Mouse (Mus musculus) gastrocnemius, postnatal 10 days (tissue): Measurements from ENCODE around the gene Tcf7l1. TPM values are rescaled to one million over a fixed set of nuclear protein-coding genes. Genes with fewer than 3 reads are reported as not detected.

Source experiments
- DNase-seq: peaks from one replicate; pipeline ENCODE4 v3.0.0; 2021; ENCODE audit warnings: mixed read lengths
- total RNA-seq, 2 experiments: library from RNA; stranded (reverse); gene quantifications; 2 replicates each; pipeline ENCODE4 v1.2.3; 2021

Gene Tcf7l1
- total RNA-seq, 2 experiments from 2014 or later, result 13.7 to 16.4 TPM

DNA sequence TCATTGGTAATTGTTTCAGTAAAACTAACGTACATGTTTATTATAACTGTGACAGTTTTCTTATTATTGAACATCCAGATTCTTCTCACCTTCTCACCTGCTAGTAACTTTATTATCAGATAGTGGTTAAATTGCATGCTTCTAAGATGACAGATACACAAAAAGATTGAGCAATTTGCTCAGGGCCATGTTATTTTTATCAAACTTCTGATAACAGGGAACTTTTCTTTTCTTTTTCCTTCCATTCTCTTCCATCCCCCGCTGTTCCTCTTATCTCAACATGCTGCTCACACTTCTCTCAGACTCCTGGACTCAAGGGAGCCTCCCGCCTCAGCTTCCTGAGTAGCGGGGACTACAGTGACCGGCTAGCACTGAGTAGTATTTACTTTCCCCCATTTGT, 168.1 kb downstream of the Tcf7l1 start:
- no peak for DNase-seq

GRCm38 (mm10) chr6:72619734-72620532, 169.1 kb downstream of the Tcf7l1 start:
- no peak for DNase-seq

GRCm38 (mm10) chr6:72616643-72617288, 172.3 kb downstream of the Tcf7l1 start, which contains the start of gene Tgoln1:
Gene Tgoln1, minus strand, starts transcription at chr6:72617000.
- DNase-seq, result peak; percentile 93

DNA sequence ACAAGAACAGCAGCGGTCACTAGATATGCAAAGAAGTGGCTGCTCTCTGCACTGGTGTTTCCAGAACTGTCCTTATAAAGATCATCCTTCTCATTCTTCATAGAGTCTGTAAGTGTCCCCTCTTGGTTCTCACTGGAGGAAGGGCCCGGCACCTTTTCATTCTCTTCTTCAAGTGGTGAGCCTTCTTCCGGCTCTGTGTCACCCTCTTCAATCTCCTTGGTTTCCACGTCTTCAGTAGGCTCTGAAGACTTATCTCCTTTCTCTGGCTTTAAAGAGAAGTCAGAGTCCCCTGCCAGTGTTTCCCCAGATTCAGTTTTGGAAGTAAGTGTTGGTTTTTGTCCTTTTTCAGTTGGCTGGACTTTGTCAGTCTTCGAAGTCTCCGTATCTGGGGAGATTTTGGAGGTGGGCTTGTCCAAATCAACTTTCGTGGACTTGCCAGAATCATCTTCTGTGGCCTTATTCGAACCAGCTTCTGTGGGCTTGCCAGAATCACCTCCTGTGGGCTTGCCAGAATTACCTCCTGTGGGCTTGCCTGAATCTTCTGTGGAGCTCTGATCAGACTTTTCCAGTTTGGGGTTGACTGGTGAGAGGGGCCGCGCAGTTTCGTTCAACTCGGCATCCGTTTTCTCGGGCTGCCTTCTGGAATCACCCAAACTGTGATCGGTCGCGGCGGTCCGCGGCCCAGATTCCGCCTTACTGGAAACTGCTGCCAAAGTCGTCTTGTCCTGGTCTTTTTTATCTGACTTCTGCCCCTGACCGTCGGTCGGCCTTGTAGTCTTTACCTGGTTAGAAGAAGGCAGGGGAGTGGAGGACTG, 173.3 kb downstream of the Tcf7l1 start:
- DNase-seq, result no peak

DNA sequence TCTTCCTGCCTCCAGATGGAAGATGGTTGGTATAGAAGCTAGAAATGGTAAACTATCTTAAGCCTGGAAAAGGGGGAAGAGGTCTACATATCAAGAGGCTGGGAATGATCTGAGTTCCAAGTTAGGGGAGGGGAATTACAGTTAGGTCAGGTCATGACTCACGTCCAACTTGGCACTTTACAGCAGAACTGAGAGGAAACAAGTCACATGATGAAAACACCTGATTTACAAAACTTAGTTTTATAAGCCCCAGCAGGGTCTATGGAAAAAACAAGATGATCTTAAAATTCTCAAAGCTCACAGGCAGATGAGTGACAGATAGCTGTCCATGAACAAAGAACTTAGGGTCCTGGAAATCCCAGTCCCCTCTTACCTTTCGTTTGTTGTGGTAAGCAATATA, 173.9 kb downstream of the Tcf7l1 start:
- DNase-seq, result no peak

DNA sequence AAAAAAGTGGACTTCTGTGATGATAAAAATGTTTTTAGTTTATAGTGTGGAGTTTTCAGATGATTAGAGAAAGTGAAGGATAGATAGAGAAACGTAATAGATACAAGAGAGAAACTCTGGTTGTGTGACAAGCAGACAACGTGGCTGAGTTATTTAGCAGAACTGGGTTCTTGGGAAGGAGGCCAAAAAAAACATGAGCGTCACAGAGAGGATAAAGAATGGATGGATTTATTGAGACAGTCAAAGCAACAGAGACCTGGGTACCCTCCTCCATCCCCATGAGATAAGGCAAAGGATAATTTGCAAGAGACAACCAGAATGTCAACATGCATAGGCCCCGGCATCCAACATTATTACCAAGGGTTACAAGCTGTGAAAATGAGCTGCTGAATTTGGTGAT, 178.8 kb downstream of the Tcf7l1 start:
- no peak for DNase-seq

DNA sequence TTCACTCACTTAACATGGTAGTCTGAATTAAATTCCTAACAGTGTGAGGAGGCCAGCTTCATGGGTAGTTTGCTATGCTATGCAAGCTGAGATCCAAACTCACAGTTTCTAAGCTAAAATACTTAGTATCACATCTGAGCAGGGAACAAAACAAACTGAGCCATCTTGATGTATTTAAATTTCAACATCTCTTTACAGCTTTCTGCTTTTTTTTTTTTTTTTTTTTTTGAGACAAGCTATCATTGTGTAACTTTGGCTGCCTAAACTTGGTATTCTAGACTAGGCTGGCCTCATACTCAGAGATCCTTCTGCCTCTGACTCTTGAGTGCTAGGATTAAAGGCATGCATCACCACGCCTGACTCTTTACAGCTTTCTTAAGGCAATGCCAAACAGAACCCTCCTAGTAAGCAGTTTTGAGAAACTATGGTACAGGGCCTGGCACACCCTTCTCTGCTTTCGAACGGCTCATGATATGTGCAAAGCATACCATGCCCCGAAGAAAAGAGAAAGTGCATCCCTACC, 180.3 kb downstream of the Tcf7l1 start:
- DNase-seq, result no peak

GRCm38 (mm10) chr6:72607676-72608075, 181.4 kb downstream of the Tcf7l1 start:
- no peak for DNase-seq

DNA sequence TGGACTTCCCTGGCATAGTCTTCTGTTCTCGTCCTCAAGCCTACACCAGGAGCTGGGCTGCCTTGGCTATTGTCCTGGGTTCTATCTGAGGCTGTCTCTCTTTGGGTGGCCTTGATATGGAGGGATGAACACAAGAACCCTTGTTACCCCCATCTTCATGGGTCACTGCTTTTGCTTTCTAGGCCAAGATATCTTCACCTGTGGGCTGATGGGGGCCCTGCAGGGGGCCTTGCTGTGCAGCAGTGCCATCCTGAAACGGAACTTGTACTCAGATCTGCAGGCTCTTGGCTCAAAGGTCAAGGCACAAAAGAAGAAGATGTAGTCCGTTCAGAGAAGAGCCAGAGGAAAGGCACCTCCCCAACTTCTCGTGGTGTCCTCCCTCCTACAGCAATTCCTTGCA, 182.0 kb downstream of the Tcf7l1 start:
- no peak for DNase-seq

- no peak for DNase-seq
These were observed 185.0 kb downstream of the Tcf7l1 start for GRCm38 (mm10) chr6:72604066-72604465.

DNA sequence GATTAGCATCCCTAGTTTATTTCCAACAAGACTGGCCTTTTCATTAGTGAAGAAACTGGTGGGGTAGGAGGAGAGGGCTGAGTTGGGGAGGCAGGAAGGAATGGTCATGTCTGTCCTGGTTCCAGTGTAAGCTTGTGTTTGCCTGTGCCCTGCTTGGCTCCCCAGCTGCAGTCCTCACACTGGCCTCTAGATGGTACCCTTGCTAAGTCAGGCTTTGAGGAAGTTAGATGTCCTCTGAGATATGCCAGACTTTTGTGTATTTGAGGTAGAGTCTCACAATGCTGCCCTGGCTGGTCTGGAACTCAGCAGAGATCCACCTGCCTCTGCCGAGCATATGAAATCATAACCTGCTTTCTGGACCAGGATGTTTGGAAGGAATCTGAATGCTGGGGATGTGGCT, 187.3 kb downstream of the Tcf7l1 start:
- DNase-seq, result peak; percentile 80

DNA sequence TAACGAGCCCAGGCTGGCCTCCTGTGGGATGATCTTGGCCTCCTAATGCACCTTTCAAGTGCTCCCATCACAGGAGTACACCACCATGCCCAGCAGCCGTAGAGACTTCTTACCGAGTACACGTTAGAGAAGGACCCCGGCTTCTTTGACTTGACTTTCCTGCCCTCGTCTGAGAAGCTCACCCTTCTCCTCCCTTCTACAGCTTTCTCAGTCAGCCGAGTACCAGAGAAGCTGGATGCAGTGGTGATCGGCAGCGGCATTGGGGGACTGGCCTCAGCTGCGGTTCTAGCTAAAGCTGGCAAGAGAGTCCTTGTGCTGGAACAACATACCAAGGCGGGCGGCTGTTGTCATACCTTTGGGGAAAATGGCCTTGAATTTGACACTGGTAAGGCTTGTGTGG, 188.3 kb downstream of the Tcf7l1 start:
- no peak for DNase-seq

DNA sequence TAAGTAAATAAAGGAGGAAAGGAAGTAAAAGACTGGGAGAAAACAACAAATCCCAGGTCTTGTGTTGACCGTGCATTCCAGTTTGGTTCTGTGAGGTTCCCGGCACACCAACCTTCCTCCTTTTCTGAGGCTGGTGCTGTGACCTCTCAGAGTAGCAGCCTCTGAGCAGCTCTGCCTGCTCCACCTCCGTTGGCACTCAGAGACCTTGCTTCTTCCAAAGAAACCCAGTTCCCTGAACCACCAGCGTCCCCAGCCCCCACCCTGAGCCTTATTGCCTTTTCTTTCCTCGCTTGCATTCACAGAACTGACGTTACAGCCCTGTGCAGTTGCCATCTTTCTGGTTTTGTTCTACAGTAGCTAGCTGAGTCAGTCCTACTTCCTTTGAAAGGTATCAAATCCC, 188.8 kb downstream of the Tcf7l1 start:
- DNase-seq, result no peak

- peak; percentile 40 for DNase-seq
These were observed 190.1 kb downstream of the Tcf7l1 start for GRCm38 (mm10) chr6:72598791-72599557.

DNA sequence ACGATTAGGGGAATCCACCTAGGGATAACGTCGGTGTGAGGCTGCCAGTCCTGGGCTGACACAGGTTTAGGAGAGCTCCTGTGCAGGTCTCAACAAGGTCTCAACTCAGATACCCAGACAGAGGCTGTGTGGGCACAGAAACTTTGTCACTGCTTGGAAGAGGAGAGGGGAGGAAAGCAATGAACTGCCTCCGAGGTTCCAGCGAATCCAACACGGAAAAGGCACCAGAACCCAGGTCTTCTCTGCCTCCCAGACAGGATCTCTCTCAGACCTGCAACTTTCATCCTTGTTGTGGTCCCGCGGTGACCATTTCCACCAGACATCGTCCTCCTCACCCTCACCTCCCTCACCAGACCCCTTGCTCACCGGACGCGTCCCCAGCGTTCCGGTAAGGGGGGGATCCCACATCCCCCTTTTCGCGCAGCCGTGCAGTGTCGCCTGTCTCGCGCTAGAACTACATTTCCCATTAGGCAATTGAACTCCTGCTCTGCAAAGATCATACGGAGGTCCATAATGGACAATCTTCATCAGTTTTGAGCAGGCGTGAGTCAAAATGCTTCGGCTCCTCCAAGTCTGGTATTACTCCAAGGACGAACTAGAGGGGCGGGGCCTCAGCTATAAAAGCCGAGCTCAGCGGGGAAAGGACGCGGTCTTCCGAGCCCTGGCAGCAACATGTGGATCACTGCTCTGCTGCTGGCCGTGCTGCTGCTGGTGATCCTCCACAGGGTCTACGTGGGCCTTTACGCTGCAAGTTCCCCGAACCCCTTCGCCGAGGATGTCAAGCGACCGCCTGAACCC, 190.9 kb downstream of the Tcf7l1 start, which contains the start of the genes Elmod3 and Retsat:
TSS of gene Elmod3 (minus strand) at position 458 of the 798 bp plus-strand sequence.
TSS of gene Retsat (plus strand) at position 520 of the 798 bp plus-strand sequence.
- DNase-seq, result peak; percentile 92

DNA sequence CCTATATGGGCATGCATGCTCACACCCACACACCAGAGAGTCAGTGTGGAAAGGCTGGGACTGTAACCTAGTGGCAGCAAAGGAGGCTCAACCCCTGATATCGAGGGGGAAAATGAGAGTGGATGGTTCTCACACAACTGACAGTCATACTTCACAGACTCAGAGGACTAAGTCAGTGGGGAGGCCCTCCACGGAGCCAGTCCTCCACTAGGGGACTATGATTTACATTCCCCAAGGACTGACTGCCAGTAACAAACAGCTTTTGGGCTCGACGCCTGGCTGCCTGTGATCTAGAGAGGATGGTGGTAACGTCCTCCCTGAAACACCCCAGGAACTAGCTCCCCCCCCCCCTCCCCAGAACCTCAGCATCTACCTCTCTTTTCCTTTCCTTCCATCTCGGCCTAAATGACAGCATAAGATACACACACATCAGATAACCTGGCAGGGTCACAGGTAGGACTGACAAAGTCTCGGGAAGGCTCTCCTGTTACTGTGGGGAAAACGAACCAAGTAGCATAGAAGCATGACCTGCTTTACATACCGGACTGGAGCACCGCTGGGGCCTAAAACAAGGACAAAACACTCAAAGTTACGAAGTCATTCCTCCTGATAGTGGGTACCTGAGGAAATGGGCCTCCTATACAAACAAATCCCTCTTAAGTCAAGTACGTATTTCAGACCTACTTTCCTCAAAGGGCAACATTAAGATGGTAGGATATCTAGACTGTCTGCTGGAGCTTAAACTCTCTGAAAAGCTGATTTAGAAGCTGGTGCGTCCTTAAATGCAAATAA, 191.8 kb downstream of the Tcf7l1 start:
- DNase-seq, result no peak

GRCm38 (mm10) chr6:72593914-72594313, 195.1 kb downstream of the Tcf7l1 start:
- no peak for DNase-seq

- DNase-seq, result no peak
These were observed 195.8 kb downstream of the Tcf7l1 start for GRCm38 (mm10) chr6:72593011-72593803.

DNA sequence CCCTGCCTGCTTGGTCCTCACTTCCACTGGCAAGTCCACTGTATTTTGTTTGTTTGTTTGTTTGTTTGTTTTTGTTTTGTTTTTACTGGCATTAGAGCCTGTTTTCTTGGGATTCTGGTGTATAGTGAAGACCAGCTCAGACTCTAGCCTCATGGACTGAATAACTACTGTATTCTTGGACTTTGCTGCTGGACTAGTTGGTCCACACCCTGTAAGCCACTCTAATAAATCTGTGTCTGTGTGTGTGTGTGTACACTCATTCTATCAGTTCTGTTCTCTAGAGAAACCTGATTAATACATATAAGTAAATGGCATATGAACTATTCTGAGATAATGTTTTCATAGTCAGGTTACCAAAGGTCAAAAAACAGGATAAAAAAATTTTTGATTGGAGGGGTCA, 198.9 kb downstream of the Tcf7l1 start:
- DNase-seq, result no peak
